Mouse (Mus musculus) kidney, embryonic 15.5 days (tissue): Measurements from ENCODE around the gene Ltbp1. TPM values are rescaled to one million over a fixed set of nuclear protein-coding genes. Genes with fewer than 3 reads are reported as not detected.
A peak's percentile ranks its signal among the peaks of the same experiment; 100 is the strongest.

Experiments used
- ATAC-seq: fragments of 200-750 bp; cut with Nextera tagmentation; replicated peaks from 2 replicates; pipeline ENCODE4 v1.8.0; 2017; ENCODE audit warnings: moderate TSS enrichment; ENCODE audit not compliant: low FRiP score
- H3K27ac ChIP-seq: fragments of 300-500 bp; sonication (generic); 2 replicates; pipeline ENCODE4 v1.5.1; 2015; ENCODE audit warnings: mild to moderate bottlenecking, inconsistent platforms
- H3K27me3 ChIP-seq: fragments of 300-500 bp; sonication (generic); 2 replicates; pipeline ENCODE4 v1.6.1; 2015; ENCODE audit warnings: inconsistent platforms
- H3K36me3 ChIP-seq: fragments of 300-500 bp; sonication (generic); 2 replicates; pipeline ENCODE4 v1.6.1; 2015; ENCODE audit warnings: inconsistent platforms
- H3K4me1 ChIP-seq: fragments of 300-500 bp; sonication (generic); 2 replicates; pipeline ENCODE4 v1.6.1; 2015; ENCODE audit warnings: inconsistent platforms
- H3K4me2 ChIP-seq: fragments of 300-500 bp; sonication (generic); 2 replicates; pipeline ENCODE4 v1.6.1; 2015; ENCODE audit warnings: moderate library complexity, mild to moderate bottlenecking, inconsistent platforms
- H3K4me3 ChIP-seq: fragments of 300-500 bp; sonication (generic); replicated peaks from 2 replicates; pipeline ENCODE4 v1.5.1; 2015; ENCODE audit warnings: mild to moderate bottlenecking, inconsistent platforms
- H3K9ac ChIP-seq: fragments of 300-500 bp; sonication (generic); 2 replicates; pipeline ENCODE4 v1.6.1; 2015; ENCODE audit warnings: mild to moderate bottlenecking, inconsistent platforms
- H3K9me3 ChIP-seq: fragments of 300-500 bp; sonication (generic); replicated peaks from 2 replicates; pipeline ENCODE4 v1.6.1; 2016; ENCODE audit warnings: inconsistent platforms
- WGBS: fragments of 180-500 bp; shearing (Covaris S2); methylation state at CpG from one replicate; pipeline ENCODE4 v1.1.7; 2015; ENCODE audit warnings: mixed read lengths; 5-methylcytosine and 5-hydroxymethylcytosine counted together
- polyA plus RNA-seq: library from polyadenylated mRNA; unstranded; fragments of >200 nt; fragmentation: Nextera tagmentation; extraction: Ambion mirVana; gene quantifications from 2 replicates; pipeline ENCODE4 v1.2.1, GENCODE M21; 2015

The Ltbp1 gene
- polyA plus RNA-seq, 1 experiment from 2014 or later = 40.9 TPM

GRCm38 (mm10) chr17:75186732-75187509 lies 181.6 kb downstream of the Ltbp1 start:
- H3K4me2 ChIP-seq = no peak overlapping the region
- peaks cover 4% of the 10 kb centered on the region; the same call in 1 of the 2 replicates for H3K4me1 ChIP-seq
- H3K27ac ChIP-seq = no peak overlapping the region
- H3K9ac ChIP-seq = no peak overlapping the region
- H3K4me3 ChIP-seq = no peak overlapping the region
- no peaks in the 10 kb centered on the region for H3K36me3 ChIP-seq
- 91% methylated on average over 8 of the region's 8 CpGs for WGBS
- no peak for ATAC-seq
- H3K27me3 ChIP-seq = no peaks in the 10 kb centered on the region
- no peaks in the 10 kb centered on the region for H3K9me3 ChIP-seq

GRCm38 (mm10) chr17:75196952-75197351 lies 191.6 kb downstream of the Ltbp1 start:
- Histone ChIP-seq H3K9me3 (no peaks in the 10 kb centered on the region), H3K36me3 (0 out of 2 replicates have a peak, but pooled peaks cover 2% of the 10 kb centered on the region), H3K9ac (no peak overlapping the region), H3K27ac (no peak overlapping the region), H3K4me2 (no peak overlapping the region), H3K4me1 (no peaks in the 10 kb centered on the region), H3K27me3 (no peaks in the 10 kb centered on the region), H3K4me3 (no peak overlapping the region)
- WGBS = 85% methylated on average over 2 of the region's 2 CpGs
- no peak for ATAC-seq

GRCm38 (mm10) chr17:75198767-75199166 lies 193.4 kb downstream of the Ltbp1 start:
- no peak overlapping the region for H3K4me3 ChIP-seq
- no peak overlapping the region for H3K4me2 ChIP-seq
- no peak overlapping the region for H3K9ac ChIP-seq
- H3K36me3 ChIP-seq = 0 out of 2 replicates have a peak, but pooled peaks cover 2% of the 10 kb centered on the region
- no peak for ATAC-seq
- no peaks in the 10 kb centered on the region for H3K9me3 ChIP-seq
- 97% methylated on average over 2 of the region's 2 CpGs for WGBS
- no peaks in the 10 kb centered on the region for H3K27me3 ChIP-seq
- no peaks in the 10 kb centered on the region for H3K4me1 ChIP-seq
- no peak overlapping the region for H3K27ac ChIP-seq

GRCm38 (mm10) chr17:75199694-75200093 lies 194.3 kb downstream of the Ltbp1 start:
- Histone ChIP-seq H3K36me3 (0 out of 2 replicates have a peak, but pooled peaks cover 2% of the 10 kb centered on the region), H3K9me3 (no peaks in the 10 kb centered on the region), H3K9ac (no peak overlapping the region), H3K27me3 (no peaks in the 10 kb centered on the region), H3K4me1 (peaks cover 4% of the 10 kb centered on the region; the same call in 1 of the 2 replicates), H3K4me3 (no peak overlapping the region), H3K4me2 (no peak overlapping the region), H3K27ac (no peak overlapping the region)
- no peak for ATAC-seq
- 63% methylated on average over 9 of the region's 9 CpGs for WGBS

GRCm38 (mm10) chr17:75202314-75202713 lies 196.9 kb downstream of the Ltbp1 start:
- no peak for ATAC-seq
- Histone ChIP-seq H3K4me3 (no peak overlapping the region), H3K9ac (no peak overlapping the region), H3K4me2 (no peak overlapping the region), H3K9me3 (no peaks in the 10 kb centered on the region), H3K4me1 (peaks cover 22% of the 10 kb centered on the region), H3K27ac (no peak overlapping the region), H3K27me3 (no peaks in the 10 kb centered on the region), H3K36me3 (0 out of 2 replicates have a peak, but pooled peaks cover 2% of the 10 kb centered on the region)
- WGBS = 84% methylated on average over 3 of the region's 3 CpGs

- WGBS = 94% methylated on average over 1 of the region's 1 CpGs
- no peak overlapping the region for H3K4me2 ChIP-seq
- H3K9me3 ChIP-seq = no peaks in the 10 kb centered on the region
- peaks cover 26% of the 10 kb centered on the region for H3K4me1 ChIP-seq
- no peak overlapping the region for H3K4me3 ChIP-seq
- ATAC-seq = no peak
- no peaks in the 10 kb centered on the region for H3K36me3 ChIP-seq
- H3K27me3 ChIP-seq = no peaks in the 10 kb centered on the region
- H3K9ac ChIP-seq = no peak overlapping the region
- no peak overlapping the region for H3K27ac ChIP-seq
Measured at GRCm38 (mm10) chr17:75204065-75204464, 198.7 kb downstream of the Ltbp1 start.

- no peak for ATAC-seq
- no peak overlapping the region for H3K4me2 ChIP-seq
- no peaks in the 10 kb centered on the region for H3K9me3 ChIP-seq
- no peak overlapping the region for H3K9ac ChIP-seq
- H3K4me3 ChIP-seq = no peak overlapping the region
- no peaks in the 10 kb centered on the region for H3K27me3 ChIP-seq
- WGBS = 48% methylated on average over 3 of the region's 3 CpGs
- H3K27ac ChIP-seq = no peak overlapping the region
- H3K4me1 ChIP-seq = peaks cover 26% of the 10 kb centered on the region
- H3K36me3 ChIP-seq = no peaks in the 10 kb centered on the region
Measured at GRCm38 (mm10) chr17:75206281-75206680, 200.9 kb downstream of the Ltbp1 start.

- WGBS = 34% methylated on average over 7 of the region's 7 CpGs
- peak; percentile 69 for ATAC-seq
- H3K9me3 ChIP-seq = no peaks in the 10 kb centered on the region
Measured at GRCm38 (mm10) chr17:75208164-75208698, 202.9 kb downstream of the Ltbp1 start.

GRCm38 (mm10) chr17:75210526-75210925 lies 205.2 kb downstream of the Ltbp1 start:
- WGBS = 92% methylated on average over 4 of the region's 4 CpGs
- Histone ChIP-seq H3K27me3 (no peaks in the 10 kb centered on the region), H3K36me3 (no peaks in the 10 kb centered on the region), H3K9ac (no peak overlapping the region), H3K4me1 (peaks cover 15% of the 10 kb centered on the region; the same call in 1 of the 2 replicates), H3K27ac (no peak overlapping the region), H3K4me2 (no peak overlapping the region), H3K9me3 (no peaks in the 10 kb centered on the region), H3K4me3 (no peak overlapping the region)
- ATAC-seq = no peak

More at GRCm38 (mm10) chr17:75208164-75208698, 202.9 kb downstream of the Ltbp1 start:
- Histone ChIP-seq H3K27me3 (no peaks in the 10 kb centered on the region), H3K36me3 (no peaks in the 10 kb centered on the region), H3K4me2 (no peak overlapping the region), H3K4me1 (peaks cover 26% of the 10 kb centered on the region), H3K27ac (peak overlapping the region; percentile 48), H3K4me3 (no peak overlapping the region), H3K9ac (no peak overlapping the region)

- Histone ChIP-seq H3K4me3 (no peak overlapping the region), H3K27ac (no peak overlapping the region), H3K27me3 (no peaks in the 10 kb centered on the region), H3K4me2 (no peak overlapping the region), H3K4me1 (no peaks in the 10 kb centered on the region), H3K9me3 (no peaks in the 10 kb centered on the region), H3K36me3 (no peaks in the 10 kb centered on the region), H3K9ac (no peak overlapping the region)
- ATAC-seq = no peak
- 95% methylated on average over 2 of the region's 2 CpGs for WGBS
Measured at GRCm38 (mm10) chr17:75216362-75216761, 211.0 kb downstream of the Ltbp1 start.

- Histone ChIP-seq H3K27ac (no peak overlapping the region), H3K9me3 (no peaks in the 10 kb centered on the region), H3K4me1 (no peaks in the 10 kb centered on the region), H3K4me3 (no peak overlapping the region), H3K36me3 (no peaks in the 10 kb centered on the region), H3K4me2 (no peak overlapping the region), H3K9ac (no peak overlapping the region), H3K27me3 (no peaks in the 10 kb centered on the region)
- ATAC-seq = no peak
- 89% methylated on average over 6 of the region's 6 CpGs for WGBS
Measured at GRCm38 (mm10) chr17:75218700-75219099, 213.3 kb downstream of the Ltbp1 start.

GRCm38 (mm10) chr17:75228321-75228720 lies 223.0 kb downstream of the Ltbp1 start:
- 72% methylated on average over 3 of the region's 3 CpGs for WGBS
- no peaks in the 10 kb centered on the region for H3K9me3 ChIP-seq

More at GRCm38 (mm10) chr17:75228321-75228720, 223.0 kb downstream of the Ltbp1 start:
- H3K27ac ChIP-seq = no peak overlapping the region
- no peak for ATAC-seq
- H3K36me3 ChIP-seq = peaks cover 17% of the 10 kb centered on the region
- no peaks in the 10 kb centered on the region for H3K27me3 ChIP-seq
- H3K4me2 ChIP-seq = no peak overlapping the region
- H3K9ac ChIP-seq = no peak overlapping the region
- no peaks in the 10 kb centered on the region for H3K4me1 ChIP-seq
- no peak overlapping the region for H3K4me3 ChIP-seq
